Mouse (Mus musculus) CD4-positive, CD25-positive, alpha-beta regulatory T cell, adult 4 months (primary cell): ENCODE results near the gene Aanat. TPM values are rescaled to one million over a fixed set of nuclear protein-coding genes. Genes with fewer than 3 reads are reported as not detected.

Experiments used
- ATAC-seq: one replicate; pipeline ENCODE4 v1.8.0; 2017
- polyA plus RNA-seq, 2 experiments: library from polyadenylated mRNA; unstranded; fragments of 100-300 nt; shearing (Covaris generic); gene quantifications; one replicate each; pipeline ENCODE4 v1.2.1; 2017

The Aanat gene
- not detected for polyA plus RNA-seq

- ATAC-seq = no peak
Measured at GRCm38 (mm10) chr11:116586310-116586709, at the start of gene Aanat. Aanat (plus strand) TSS chr11:116586432.

GRCm38 (mm10) chr11:116536685-116537084, 49.5 kb upstream of the Aanat start:
- ATAC-seq = no peak

- ATAC-seq = no peak
Measured at GRCm38 (mm10) chr11:116537388-116537787, 48.8 kb upstream of the Aanat start.

GRCm38 (mm10) chr11:116538142-116538735, 48.0 kb upstream of the Aanat start:
- no peak for ATAC-seq

GRCm38 (mm10) chr11:116541183-116541582, 45.0 kb upstream of the Aanat start:
- ATAC-seq = no peak

- no peak for ATAC-seq
Measured at GRCm38 (mm10) chr11:116543110-116543509, 43.1 kb upstream of the Aanat start.

- ATAC-seq = no peak
Measured at GRCm38 (mm10) chr11:116547296-116548060, 38.8 kb upstream of the Aanat start.

- no peak for ATAC-seq
Measured at GRCm38 (mm10) chr11:116548780-116549179, 37.5 kb upstream of the Aanat start.

GRCm38 (mm10) chr11:116549273-116550038, 36.8 kb upstream of the Aanat start:
- ATAC-seq = no peak

- ATAC-seq = no peak
Measured at GRCm38 (mm10) chr11:116550748-116551147, 35.5 kb upstream of the Aanat start.

GRCm38 (mm10) chr11:116552194-116552593, 34.0 kb upstream of the Aanat start:
- ATAC-seq = no peak

GRCm38 (mm10) chr11:116554171-116554878, 31.9 kb upstream of the Aanat start:
- ATAC-seq = no peak

GRCm38 (mm10) chr11:116555572-116555971, 30.7 kb upstream of the Aanat start:
- ATAC-seq = no peak

GRCm38 (mm10) chr11:116556308-116556707, 29.9 kb upstream of the Aanat start:
- ATAC-seq = no peak

- ATAC-seq = no peak
Measured at GRCm38 (mm10) chr11:116565283-116566041, 20.8 kb upstream of the Aanat start.

GRCm38 (mm10) chr11:116567531-116567930, 18.7 kb upstream of the Aanat start:
- no peak for ATAC-seq

- no peak for ATAC-seq
Measured at GRCm38 (mm10) chr11:116570821-116571220, 15.4 kb upstream of the Aanat start.

GRCm38 (mm10) chr11:116571767-116572679, 14.2 kb upstream of the Aanat start:
- ATAC-seq = no peak

- ATAC-seq = no peak
Measured at GRCm38 (mm10) chr11:116572756-116573543, 13.3 kb upstream of the Aanat start.

- ATAC-seq = no peak
Measured at GRCm38 (mm10) chr11:116574486-116574885, 11.7 kb upstream of the Aanat start.
